Mouse (Mus musculus) right cerebral cortex, postnatal 14 days (tissue): ENCODE measurements around the gene Kif17.

Source experiments
- DNase-seq: peaks from one replicate; pipeline ENCODE4 v3.0.0; 2022

The Kif17 gene

GRCm38 (mm10) chr4:138250088-138250960 is at the start of gene Kif17, which contains the start of gene Sh2d5:
Kif17 (plus strand) TSS chr4:138250435.
Sh2d5 (plus strand) TSS chr4:138250403.
- DNase-seq = peak; percentile 92

DNA sequence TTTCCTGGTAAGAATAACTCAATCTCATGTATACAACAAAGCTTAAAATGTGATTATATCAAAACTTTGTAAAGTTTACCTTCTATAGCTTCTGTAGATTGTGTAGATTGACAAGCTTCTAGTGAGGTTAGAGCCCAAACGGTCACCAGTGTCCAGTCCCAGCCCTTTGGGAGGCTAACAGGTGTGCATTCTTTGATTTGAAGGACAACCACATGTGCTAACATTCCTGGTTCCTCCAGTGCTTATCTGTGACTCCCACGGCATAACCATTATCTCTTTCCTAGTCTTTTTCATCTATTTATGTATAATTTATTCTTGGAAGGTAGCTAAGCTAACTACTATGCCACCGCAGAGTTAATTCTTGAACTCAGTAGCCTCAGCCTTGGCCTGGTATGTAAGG is 49.5 kb upstream of the Kif17 start:
- DNase-seq = no peak

GRCm38 (mm10) chr4:138201696-138202095 is 48.5 kb upstream of the Kif17 start:
- DNase-seq = no peak

GRCm38 (mm10) chr4:138210116-138210515 is 40.1 kb upstream of the Kif17 start:
- DNase-seq = no peak

DNA sequence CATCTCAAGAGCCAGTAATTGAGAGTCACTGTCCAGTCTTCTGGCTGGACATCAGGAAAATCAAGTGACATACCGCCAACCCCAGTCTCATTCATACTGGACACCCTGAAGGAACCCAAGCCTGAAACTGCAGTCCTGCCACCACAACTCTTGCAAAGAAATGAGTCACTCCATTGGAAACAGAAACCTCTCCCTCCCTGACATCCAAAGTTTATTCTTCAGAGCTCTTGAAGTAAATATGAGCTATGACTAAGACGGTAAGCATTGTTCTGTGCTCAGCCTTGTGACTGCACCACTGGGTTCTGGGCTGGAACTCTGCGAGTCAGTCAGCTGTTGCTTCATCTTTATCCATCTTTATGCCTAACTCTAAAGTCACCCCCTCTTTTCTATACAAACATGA is 36.4 kb upstream of the Kif17 start:
- no peak for DNase-seq

DNA sequence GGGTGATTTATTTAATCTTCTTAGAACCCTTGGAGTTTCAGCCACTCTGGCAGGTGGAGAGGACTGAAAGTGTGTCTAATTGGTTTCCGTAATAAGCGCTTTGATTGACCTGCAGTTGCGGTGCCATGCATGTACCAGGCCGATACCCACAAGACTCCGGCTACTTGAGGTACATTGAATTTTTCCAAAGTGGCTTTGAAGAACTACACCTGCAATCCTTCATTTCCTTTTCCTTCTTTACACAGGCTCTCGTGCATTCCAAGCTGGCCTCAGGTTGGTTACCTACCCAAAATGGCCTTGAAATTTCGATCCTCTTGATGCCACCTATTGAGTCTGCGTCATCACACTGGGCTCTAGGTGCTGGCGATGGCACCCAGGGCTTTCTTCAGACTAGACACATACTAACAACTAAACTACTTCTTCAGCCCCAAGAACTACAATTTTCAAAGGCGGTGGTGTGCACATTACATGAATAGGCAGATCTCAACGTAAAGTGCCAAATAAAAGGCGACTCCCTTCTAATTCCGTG is 34.5 kb upstream of the Kif17 start:
- DNase-seq = no peak

DNA sequence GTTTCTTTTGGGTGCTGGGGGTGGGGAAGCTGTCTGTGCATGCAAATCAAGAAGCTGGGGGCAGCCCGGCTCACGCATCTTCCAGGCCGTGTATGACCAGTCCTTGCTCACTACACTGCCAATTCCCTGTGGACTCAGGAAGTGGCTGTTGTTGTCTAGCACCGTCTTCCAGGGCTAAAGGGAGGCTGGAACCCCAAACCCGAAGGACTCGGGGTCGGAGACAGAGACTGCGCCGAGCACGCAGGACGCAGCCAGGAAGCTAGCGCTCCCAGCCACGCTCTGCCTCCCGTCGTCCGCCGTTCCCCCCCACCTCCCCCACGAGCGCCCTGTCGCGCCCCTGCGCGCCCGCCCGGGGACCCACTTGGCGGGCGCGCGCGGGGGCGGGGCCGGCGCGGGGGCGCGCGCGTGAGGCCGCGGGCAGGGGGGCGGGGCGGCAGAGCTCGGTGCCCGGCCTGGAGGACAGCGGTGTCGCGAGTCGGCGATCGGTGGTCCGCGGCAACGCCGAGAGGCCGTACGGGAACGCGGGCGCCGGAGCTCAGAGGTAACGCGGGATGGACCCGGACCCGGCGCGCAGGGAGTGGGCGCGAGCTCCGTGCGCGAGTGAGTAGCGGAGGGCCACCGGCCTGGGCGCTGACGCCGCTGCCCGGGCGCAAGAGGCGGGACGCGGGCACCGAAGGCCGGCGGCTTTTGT is 33.9 kb upstream of the Kif17 start, which contains the start of gene Hp1bp3:
Gene Hp1bp3 (plus strand): TSS at position 97 of the 691 bp plus-strand sequence.
- peak; percentile 72 for DNase-seq

DNA sequence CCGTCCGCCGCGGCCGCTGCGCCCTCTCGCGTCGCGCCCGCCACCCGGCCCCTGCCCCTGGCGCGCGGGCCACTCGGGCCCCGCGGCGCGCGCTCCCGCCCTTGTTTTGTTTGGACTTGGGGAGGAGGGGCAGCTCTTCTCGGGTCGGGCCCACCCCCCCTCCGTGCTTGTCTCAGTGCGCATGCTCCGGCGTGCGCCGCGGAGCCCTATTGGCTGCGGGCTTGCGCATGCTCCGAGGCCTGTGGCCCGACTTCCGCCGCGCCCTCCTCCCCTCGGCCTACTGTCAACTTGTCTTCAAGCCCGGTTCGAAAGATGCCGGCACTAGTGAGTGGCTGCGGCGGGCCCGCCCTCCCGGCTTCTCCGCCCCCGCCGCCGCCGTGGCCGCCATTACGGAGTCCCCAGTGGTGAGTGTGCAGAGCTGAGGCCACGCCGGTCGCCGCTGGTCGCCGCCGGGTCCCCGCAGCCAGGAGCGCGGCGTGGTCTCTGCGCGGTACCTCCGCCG is 33.3 kb upstream of the Kif17 start:
- DNase-seq = peak; percentile 98

- DNase-seq = peak; percentile 40
Measured at GRCm38 (mm10) chr4:138217441-138217840, 32.8 kb upstream of the Kif17 start.

DNA sequence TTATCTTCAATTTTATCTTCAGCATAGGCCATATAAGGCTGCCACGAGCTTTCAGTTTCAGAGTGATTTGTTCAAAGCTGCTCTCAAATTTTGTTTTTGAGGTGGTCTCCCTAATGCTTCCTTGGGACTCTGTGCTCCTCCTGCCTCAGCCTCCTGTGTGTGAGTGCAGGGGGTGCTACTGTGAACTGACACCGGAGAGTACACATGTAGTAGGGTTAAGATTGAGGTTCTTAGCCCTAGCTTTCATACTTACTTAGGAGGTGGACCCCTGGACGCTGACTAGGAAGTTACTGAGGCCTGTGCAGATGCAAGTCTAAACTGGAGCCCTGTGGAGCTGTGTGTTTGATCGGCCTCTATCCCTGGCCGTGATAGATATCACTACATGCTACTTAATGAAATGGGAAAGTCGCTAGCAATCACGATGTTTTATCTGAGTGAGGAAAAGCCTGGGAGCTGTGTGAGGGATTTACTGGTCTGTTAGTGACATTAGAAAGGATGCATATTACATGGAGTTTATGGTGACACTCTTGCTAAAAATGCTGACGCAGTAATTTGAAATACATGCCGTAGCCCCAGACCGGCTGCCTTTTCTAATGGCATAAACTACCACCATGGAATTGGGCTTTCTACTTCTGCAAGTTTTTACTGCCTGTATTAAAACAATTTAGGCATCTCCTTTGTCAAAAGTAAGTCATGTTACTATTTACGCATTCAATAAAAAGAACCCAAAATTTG is 32.1 kb upstream of the Kif17 start:
- DNase-seq = no peak

DNA sequence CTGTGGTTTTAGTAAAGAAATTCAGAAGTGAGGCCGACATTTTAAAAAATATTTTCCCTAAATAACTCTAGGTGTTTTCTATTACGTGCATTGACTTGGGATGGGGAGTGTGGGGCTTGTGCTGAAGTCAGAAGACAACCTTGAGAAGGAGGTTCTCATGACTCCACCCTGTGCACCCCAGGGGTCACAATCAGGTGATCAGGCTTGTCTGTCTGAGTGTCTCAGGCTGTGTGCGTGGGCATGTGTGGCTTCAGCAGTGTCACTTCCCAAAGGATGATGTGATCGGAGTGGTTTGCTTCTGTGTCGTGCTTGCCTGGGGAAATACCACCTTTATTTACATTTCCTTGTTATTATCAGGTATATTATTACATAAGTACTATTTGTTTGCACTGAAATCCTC is 30.9 kb upstream of the Kif17 start:
- no peak for DNase-seq

DNA sequence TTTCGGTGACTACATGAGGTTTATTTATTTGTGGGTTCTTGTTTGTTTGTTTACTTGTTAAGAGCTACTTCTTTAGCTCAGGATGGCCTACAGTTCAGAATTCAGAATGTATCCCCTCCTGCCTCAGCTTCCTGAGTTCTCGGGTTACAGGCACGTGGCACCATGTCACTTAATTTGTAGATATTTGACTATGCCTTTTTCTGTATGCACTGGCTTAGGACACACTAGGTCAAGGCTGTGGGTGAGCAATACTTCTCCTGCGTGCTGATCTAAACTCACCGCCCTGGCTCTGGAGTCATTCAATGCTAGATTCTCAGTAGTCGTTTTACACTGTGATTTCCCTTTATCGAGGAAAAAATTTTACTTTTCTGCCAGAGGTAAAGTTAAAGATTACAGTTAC is 29.5 kb upstream of the Kif17 start:
- no peak for DNase-seq

DNA sequence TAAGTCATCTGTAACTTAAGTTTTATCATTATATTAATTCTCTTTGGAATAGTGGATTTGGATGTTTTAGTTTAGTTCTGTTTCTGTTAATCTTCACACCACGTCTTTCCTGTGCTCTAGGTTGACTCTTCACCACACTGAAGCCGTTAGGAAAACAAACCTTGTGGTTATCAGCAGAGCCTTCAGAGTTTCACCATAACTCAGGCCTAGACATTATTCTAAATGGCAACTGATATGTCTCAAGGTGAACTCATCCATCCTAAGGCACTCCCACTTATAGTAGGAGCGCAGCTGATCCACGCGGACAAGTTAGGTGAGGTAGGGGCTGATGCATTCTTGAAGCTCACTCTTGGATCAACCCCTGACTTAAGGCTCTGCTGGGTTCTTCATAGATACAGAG is 28.8 kb upstream of the Kif17 start:
- DNase-seq = no peak

DNA sequence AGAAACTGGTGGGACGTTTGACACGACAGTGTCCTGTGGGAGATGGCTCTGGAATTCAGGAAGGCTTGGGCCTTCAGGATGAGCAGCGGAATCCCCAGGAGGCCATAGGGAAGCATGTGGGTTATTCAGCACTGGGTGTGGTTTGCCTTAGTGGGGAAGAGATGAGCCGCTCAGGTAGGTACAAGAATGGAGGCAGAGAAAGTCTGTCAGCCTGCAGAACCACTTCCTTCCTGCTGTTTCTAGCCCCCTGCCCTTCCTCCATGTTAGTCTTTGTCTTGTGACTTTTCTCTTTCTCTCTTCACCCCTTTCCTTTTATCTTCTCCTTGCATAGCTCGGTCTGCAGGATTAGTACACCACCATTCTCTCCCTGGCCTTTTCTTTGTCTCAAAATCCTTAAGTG is 27.8 kb upstream of the Kif17 start:
- DNase-seq = no peak

DNA sequence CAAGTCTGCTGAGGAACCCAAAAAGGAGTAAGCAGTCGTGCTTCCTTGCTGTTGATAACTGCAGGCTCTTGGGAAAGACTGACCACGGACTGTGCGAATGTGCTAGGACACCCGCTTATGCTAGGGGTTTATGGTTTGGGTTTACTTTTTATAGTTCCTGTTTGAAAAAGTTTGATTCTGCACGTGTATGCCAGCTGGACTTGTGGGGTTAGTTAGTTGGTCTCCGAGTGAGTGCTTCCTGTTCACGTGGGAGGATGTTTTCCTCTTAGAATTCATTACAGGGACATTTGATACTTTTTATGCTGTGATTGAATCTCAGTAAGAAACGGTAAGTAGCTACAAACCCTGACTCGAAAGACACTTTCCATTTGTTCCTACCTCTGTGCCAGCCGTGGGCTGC is 26.6 kb upstream of the Kif17 start:
- no peak for DNase-seq

DNA sequence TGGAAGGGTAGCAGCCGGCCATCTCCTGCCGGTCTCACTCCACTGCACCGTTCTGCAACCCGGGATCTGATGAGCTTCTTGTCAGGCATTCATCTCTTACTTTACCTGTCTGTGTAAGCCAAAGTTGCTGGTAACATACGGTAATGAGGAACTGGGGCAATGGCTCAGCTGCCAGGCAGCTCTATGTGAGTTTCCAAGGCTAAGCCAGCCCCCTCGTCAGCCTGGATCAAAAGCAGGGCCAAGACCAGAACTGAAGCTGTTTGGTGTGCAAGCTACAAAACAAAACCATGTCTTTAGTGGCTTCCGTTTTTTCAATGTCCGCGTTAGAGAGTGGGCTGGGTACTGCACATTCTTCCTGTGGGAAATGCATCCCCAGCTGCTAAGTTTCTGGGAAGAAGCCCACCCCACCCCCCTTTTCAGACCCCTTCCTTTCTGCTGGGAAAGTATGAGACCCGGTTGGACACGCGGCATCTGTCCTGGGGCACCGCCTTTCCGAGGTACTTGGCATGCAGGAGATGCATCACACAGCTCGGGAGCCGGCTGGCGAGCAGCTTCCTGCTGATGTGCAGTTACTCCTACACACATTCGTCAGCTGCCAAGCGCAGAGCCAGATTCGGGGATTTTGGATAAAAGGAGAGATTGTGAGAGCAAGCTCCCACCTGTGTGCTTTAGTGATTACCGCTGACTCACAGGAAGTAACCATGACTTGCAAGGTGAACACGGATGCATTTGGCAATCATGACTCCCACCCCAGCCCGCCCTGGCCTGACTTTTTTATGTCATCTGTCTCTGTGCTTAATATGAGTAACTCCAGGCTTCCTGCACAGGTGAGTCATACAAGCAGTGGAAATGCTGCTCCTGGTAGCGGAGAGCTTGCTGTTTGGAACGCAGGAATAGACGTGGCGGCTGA is 3.2 kb upstream of the Kif17 start:
- peak; percentile 73 for DNase-seq

DNA sequence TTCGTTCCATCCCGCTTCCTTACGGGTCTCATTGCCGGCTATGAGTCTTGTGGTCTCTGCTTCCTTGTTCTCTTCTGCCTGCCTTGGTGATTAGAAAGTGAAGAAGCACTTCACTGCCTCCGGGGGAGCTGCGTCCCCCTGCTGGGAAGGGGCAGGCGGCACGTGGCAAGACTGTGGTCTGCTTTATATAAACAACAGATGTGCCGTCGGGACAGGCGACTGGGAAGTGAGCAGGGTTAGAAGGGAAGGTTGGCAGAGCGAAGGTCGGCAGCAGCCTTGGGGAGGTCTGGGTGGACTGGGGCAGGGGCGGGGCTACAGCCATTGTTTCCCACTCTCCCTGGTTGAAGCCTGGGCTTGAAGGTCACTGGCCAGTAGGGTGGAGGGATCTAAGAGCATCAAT is 1.6 kb downstream of the Kif17 start:
- peak; percentile 42 for DNase-seq

GRCm38 (mm10) chr4:138252231-138252630 is 2.0 kb downstream of the Kif17 start:
- DNase-seq = no peak

GRCm38 (mm10) chr4:138257116-138257687 is 7.0 kb downstream of the Kif17 start:
- no peak for DNase-seq

DNA sequence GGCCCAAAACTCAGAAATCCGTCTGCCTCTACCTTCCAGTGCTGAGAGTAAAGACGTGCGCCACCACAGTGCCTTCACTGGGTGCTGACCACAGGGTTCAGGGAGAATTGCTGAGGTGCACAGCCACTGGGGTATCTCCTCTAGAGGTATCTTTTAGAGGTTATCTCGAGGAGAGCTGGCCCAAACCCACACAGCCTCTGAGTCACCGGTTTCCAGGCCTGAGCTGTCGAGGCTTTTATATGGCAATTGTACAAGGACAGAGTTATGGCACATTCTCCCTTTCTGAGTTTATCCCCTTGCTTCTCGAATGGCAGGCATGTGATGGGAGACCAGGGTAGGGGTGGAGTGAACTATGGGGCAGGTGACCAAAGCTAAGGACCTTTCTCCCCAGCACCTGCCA is 8.4 kb downstream of the Kif17 start:
- no peak for DNase-seq

GRCm38 (mm10) chr4:138259482-138259881 is 9.2 kb downstream of the Kif17 start:
- DNase-seq = peak; percentile 6
